Mouse (Mus musculus): ENCODE data around the gene Pmm1.

- TF ChIP-seq CTCF (IDR thresholded peaks at IDR 0.05; ENCODE audit: borderline replicate concordance, control insufficient read depth, extremely low read depth, insufficient read depth, low read length, poor library complexity) = no peak
- no peak for TF ChIP-seq POLR2A (IDR thresholded peaks at IDR 0.05; ENCODE audit: control insufficient read depth, extremely low read depth, insufficient read depth, low read length, poor library complexity)
Measured at GRCm38 (mm10) chr15:81949076-81949475, 11.7 kb downstream of the Pmm1 start.

All from thymus, adult 2 months (tissue).